Mouse (Mus musculus) adrenal gland, postnatal 14 days (tissue): ENCODE measurements around the gene Gm14296. TPM values are rescaled to one million over a fixed set of nuclear protein-coding genes. Genes with fewer than 3 reads are reported as not detected.
"Not testable (repeated sequence)": the region's sequence is repeated elsewhere in the genome, so short reads cannot be mapped to it uniquely, and the experiment has no call there.

Source experiments
- DNase-seq: peaks from one replicate; pipeline ENCODE4 v3.0.0; 2021; ENCODE audit warnings: mixed read lengths
- long read RNA-seq, 2 experiments: library from polyadenylated mRNA; stranded (forward); transcript quantifications; one replicate each; pipeline ENCODE4 v2.0.0; 2021
- total RNA-seq: library from RNA; stranded (reverse); gene quantifications from 2 replicates; pipeline ENCODE4 v1.2.3, GENCODE M21; 2021

Gm14296 gene
- 7.6 and 9.0 TPM in 2 replicates for total RNA-seq
- long read RNA-seq, experiment 1, partial matches to known transcripts, result 2 of 10 reads
- long read RNA-seq, experiment 1, other reads (novel, unspliced or antisense), result 3 of 10 reads
- long read RNA-seq, experiment 2, partial matches to known transcripts, result 0 of 2 reads
- long read RNA-seq, experiment 2, other reads (novel, unspliced or antisense), result 0 of 2 reads

- DNase-seq, result not testable (repeated sequence)
Observed at GRCm38 (mm10) chr2:176927709-176928108, at the start of gene Gm14296. Gm14296 (minus strand) TSS chr2:176927809.

GRCm38 (mm10) chr2:176905464-176905863 is 22.1 kb downstream of the Gm14296 start:
- not testable (repeated sequence) for DNase-seq

Other genes starting within 250 kb of the Gm14296 start
- gene Gm14305, start 219.5 kb downstream of the Gm14296 start, total RNA-seq, result 11.2 and 13.9 TPM in 2 replicates
- gene Gm14295, start 129.2 kb downstream of the Gm14296 start, total RNA-seq, result 3.4 and 10.3 TPM in 2 replicates
- not detected in 2 replicates for gene Gm14408, start 96.7 kb downstream of the Gm14296 start, total RNA-seq
- 29.4 and 30.4 TPM in 2 replicates for gene Gm14419, start 73.1 kb upstream of the Gm14296 start, total RNA-seq
- 0.37 and 1.1 TPM in 2 replicates for gene Gm14401, start 146.5 kb upstream of the Gm14296 start, total RNA-seq